Mouse (Mus musculus) heart, postnatal 0 days (tissue): ENCODE results near the gene Aen. TPM values are rescaled to one million over a fixed set of nuclear protein-coding genes. Genes with fewer than 3 reads are reported as not detected.

Experiments used
- ATAC-seq: fragments of 200-750 bp; cut with Nextera tagmentation; 2 replicates; pipeline ENCODE4 v1.8.0; 2017; ENCODE audit warnings: low read depth, moderate number of reproducible peaks, moderate library complexity; ENCODE audit not compliant: insufficient read depth
- DNase-seq: peaks from one replicate; pipeline ENCODE4 v3.0.0-alpha.2; 2016; ENCODE audit warnings: low spot score
- H3K27ac ChIP-seq: fragments of 300-500 bp; sonication (generic); 2 replicates; pipeline ENCODE4 v1.5.1; 2014; ENCODE audit warnings: low read depth, mild to moderate bottlenecking
- H3K27me3 ChIP-seq: fragments of 300-500 bp; sonication (generic); 2 replicates; pipeline ENCODE4 v1.6.1; 2014; ENCODE audit warnings: low read length, mixed read lengths; ENCODE audit not compliant: control insufficient read depth, insufficient read depth
- H3K36me3 ChIP-seq: fragments of 300-500 bp; sonication (generic); replicated peaks from 2 replicates; pipeline ENCODE4 v1.6.1; 2014; ENCODE audit warnings: low read length, mixed read lengths; ENCODE audit not compliant: control insufficient read depth, insufficient read depth
- H3K4me1 ChIP-seq: fragments of 300-500 bp; sonication (generic); 2 replicates; pipeline ENCODE4 v1.6.1; 2014; ENCODE audit warnings: antibody characterized with exemption; ENCODE audit not compliant: control insufficient read depth, insufficient read depth
- H3K4me2 ChIP-seq: fragments of 300-500 bp; sonication (generic); 2 replicates; pipeline ENCODE4 v1.6.1; 2014; ENCODE audit warnings: low read depth, mild to moderate bottlenecking, low read length, moderate library complexity
- H3K4me3 ChIP-seq: fragments of 300-500 bp; sonication (generic); 2 replicates; pipeline ENCODE4 v1.5.1; 2014; ENCODE audit warnings: low read depth, low read length
- H3K9ac ChIP-seq: fragments of 300-500 bp; sonication (generic); replicated peaks from 2 replicates; pipeline ENCODE4 v1.6.1; 2014; ENCODE audit warnings: low read depth, low read length, mixed read lengths
- H3K9me3 ChIP-seq: fragments of 300-500 bp; sonication (generic); replicated peaks from 2 replicates; pipeline ENCODE4 v1.6.1; 2016; ENCODE audit warnings: low read length; ENCODE audit not compliant: control insufficient read depth
- CTCF ChIP-seq: IDR thresholded peaks from 2 replicates; pipeline ENCODE4 v1.5.1; 2016; ENCODE audit warnings: antibody characterized with exemption, control low read depth, low read depth
- EP300 ChIP-seq: IDR thresholded peaks from 2 replicates; pipeline ENCODE4 v1.6.1; 2016; ENCODE audit warnings: antibody characterized with exemption, low read depth
- WGBS: fragments of 180-500 bp; shearing (Covaris S2); extraction: QIAGEN DNeasy Blood & Tissue Kit; methylation state at CpG from one replicate; pipeline ENCODE4 v1.1.7; 2014; 5-methylcytosine and 5-hydroxymethylcytosine counted together
- polyA plus RNA-seq: library from polyadenylated mRNA; unstranded; fragments of >200 nt; fragmentation: Nextera tagmentation; extraction: Ambion mirVana; gene quantifications from 2 replicates; pipeline ENCODE4 v1.2.1, GENCODE M21; 2015
- total RNA-seq: library from RNA; depleted of rRNA; stranded (reverse); fragments of >200 nt; gene quantifications from 2 replicates; pipeline ENCODE4 v1.2.3, GENCODE M21; 2014; ENCODE audit warnings: low replicate concordance

The Aen gene
- total and polyA plus RNA-seq, 2 experiments from 2014 or later, result 22.9 to 31.3 TPM

GRCm38 (mm10) chr7:78884139-78884538 is 11.5 kb upstream of the Aen start:
- Histone ChIP-seq H3K4me1 (no peaks in the 10 kb centered on the region), H3K36me3 (no peaks in the 10 kb centered on the region), H3K4me2 (no peak overlapping the region), H3K9me3 (no peaks in the 10 kb centered on the region), H3K4me3 (no peak overlapping the region), H3K27me3 (peaks cover 82% of the 10 kb centered on the region), H3K9ac (no peak overlapping the region), H3K27ac (no peak overlapping the region)
- no peak for ATAC-seq
- no peak for TF ChIP-seq CTCF
- no peak for TF ChIP-seq EP300
- 17% methylated on average over 6 of the region's 6 CpGs for WGBS
- DNase-seq, result no peak

GRCm38 (mm10) chr7:78885404-78885803 is 10.2 kb upstream of the Aen start:
- peaks cover 84% of the 10 kb centered on the region for H3K27me3 ChIP-seq

GRCm38 (mm10) chr7:78886496-78886895 is 9.2 kb upstream of the Aen start:
- H3K36me3 ChIP-seq, result no peaks in the 10 kb centered on the region
- ATAC-seq (no peak), DNase-seq (no peak)
- H3K27me3 ChIP-seq, result peaks cover 76% of the 10 kb centered on the region
- no peaks in the 10 kb centered on the region for H3K4me1 ChIP-seq
- H3K4me3 ChIP-seq, result no peak overlapping the region
- H3K9ac ChIP-seq, result no peak overlapping the region
- H3K4me2 ChIP-seq, result no peak overlapping the region
- 75% methylated on average over 4 of the region's 4 CpGs for WGBS
- no peak for TF ChIP-seq EP300
- no peak for TF ChIP-seq CTCF
- no peak overlapping the region for H3K27ac ChIP-seq
- no peaks in the 10 kb centered on the region for H3K9me3 ChIP-seq

More at GRCm38 (mm10) chr7:78885404-78885803, 10.2 kb upstream of the Aen start:
- no peak for ATAC-seq
- Histone ChIP-seq H3K9ac (no peak overlapping the region), H3K4me3 (no peak overlapping the region), H3K4me2 (no peak overlapping the region), H3K36me3 (no peaks in the 10 kb centered on the region), H3K9me3 (no peaks in the 10 kb centered on the region), H3K27ac (no peak overlapping the region), H3K4me1 (no peaks in the 10 kb centered on the region)
- DNase-seq, result no peak
- WGBS, result 84% methylated on average over 5 of the region's 5 CpGs
- no peak for TF ChIP-seq EP300
- TF ChIP-seq CTCF, result no peak

- Histone ChIP-seq H3K27me3 (peaks cover 67% of the 10 kb centered on the region), H3K9me3 (no peaks in the 10 kb centered on the region), H3K4me1 (no peaks in the 10 kb centered on the region), H3K9ac (no peak overlapping the region), H3K4me2 (no peak overlapping the region), H3K36me3 (no peaks in the 10 kb centered on the region), H3K27ac (no peak overlapping the region), H3K4me3 (no peak overlapping the region)
- no peak for DNase-seq
- WGBS, result 70% methylated on average over 9 of the region's 9 CpGs
- ATAC-seq, result no peak
- TF ChIP-seq EP300, result no peak
- TF ChIP-seq CTCF, result no peak
Measured at GRCm38 (mm10) chr7:78887431-78887842, 8.2 kb upstream of the Aen start.

- no peaks in the 10 kb centered on the region for H3K9me3 ChIP-seq
- H3K4me2 ChIP-seq, result no peak overlapping the region
- DNase-seq (peak; percentile 49), ATAC-seq (peak; percentile 15; the same call in 1 of the 2 replicates)
- 2% methylated on average over 16 of the region's 16 CpGs for WGBS
- H3K36me3 ChIP-seq, result no peaks in the 10 kb centered on the region
- TF ChIP-seq CTCF (peak; percentile 96), EP300 (no peak)
- no peak overlapping the region for H3K4me3 ChIP-seq
- H3K27ac ChIP-seq, result no peak overlapping the region
- H3K27me3 ChIP-seq, result peaks cover 35% of the 10 kb centered on the region
- no peak overlapping the region for H3K9ac ChIP-seq
- no peaks in the 10 kb centered on the region for H3K4me1 ChIP-seq
Measured at GRCm38 (mm10) chr7:78890641-78891040, 5.0 kb upstream of the Aen start.

GRCm38 (mm10) chr7:78893917-78894316 is 1.7 kb upstream of the Aen start:
- Histone ChIP-seq H3K4me2 (no peak overlapping the region), H3K36me3 (no peaks in the 10 kb centered on the region), H3K27me3 (peaks cover 14% of the 10 kb centered on the region), H3K4me3 (no peak overlapping the region), H3K27ac (no peak overlapping the region), H3K9ac (no peak overlapping the region), H3K4me1 (peaks cover 9% of the 10 kb centered on the region), H3K9me3 (no peaks in the 10 kb centered on the region)
- WGBS, result 70% methylated on average over 10 of the region's 10 CpGs
- TF ChIP-seq EP300 (no peak), CTCF (no peak)
- no peak for DNase-seq
- ATAC-seq, result no peak
